Mouse (Mus musculus) lung, adult 2 months (tissue): ENCODE measurements at regions not wholly inside any gene's neighbourhood (a gene's known extent, or its start where the extent isn't known, plus 50 kb on each side); places are given as distances from the start of the nearest gene placed in this dataset.

Experiments used
- CTCF ChIP-seq: fragments of 200-500 bp; IDR thresholded peaks from 2 replicates; pipeline ENCODE4 v1.5.1; 2011; ENCODE audit warnings: mild to moderate bottlenecking, low read length, control low read depth; ENCODE audit not compliant: insufficient read depth
- POLR2A ChIP-seq: fragments of 200-500 bp; IDR thresholded peaks from 2 replicates; pipeline ENCODE4 v1.6.1; 2011; ENCODE audit warnings: low read depth, mild to moderate bottlenecking, control low read depth, low read length, borderline replicate concordance; ENCODE audit errors: extremely low read depth

DNA sequence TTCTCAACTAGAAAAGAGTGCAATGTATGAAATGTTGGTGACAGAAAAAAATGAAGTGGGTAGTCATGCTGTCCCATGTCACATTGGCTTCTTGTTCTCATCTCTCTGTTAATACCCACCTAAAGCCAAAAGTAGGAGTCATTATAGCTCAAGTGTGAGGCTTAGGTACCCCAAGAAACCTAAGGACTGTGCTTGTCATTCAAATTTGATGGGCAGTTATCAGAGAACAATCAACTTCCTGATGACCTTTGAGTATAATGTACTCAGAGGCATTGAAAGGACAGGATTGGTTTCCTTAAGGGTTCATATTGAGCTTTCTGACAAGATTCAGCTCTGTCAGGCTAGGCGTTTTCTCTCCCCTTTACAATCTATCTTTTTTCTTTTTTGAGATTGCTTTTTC lies 231.8 kb upstream of the Atp2b1 start:
- TF ChIP-seq POLR2A: no peak
- TF ChIP-seq CTCF: no peak
